Mouse (Mus musculus) midbrain, embryonic 12.5 days (tissue): ENCODE measurements at regions not wholly inside any gene's neighbourhood (a gene's known extent, or its start where the extent isn't known, plus 50 kb on each side); places are given as distances from the start of the nearest gene placed in this dataset.
A peak's percentile ranks its signal among the peaks of the same experiment; 100 is the strongest.

Source experiments
- ATAC-seq: fragments of 200-750 bp; cut with Nextera tagmentation; 2 replicates; pipeline ENCODE4 v1.8.0; 2017; ENCODE audit warnings: low read depth, moderate TSS enrichment, moderate library complexity; ENCODE audit not compliant: low FRiP score
- H3K27ac ChIP-seq: fragments of 300-500 bp; sonication (generic); replicated peaks from 2 replicates; pipeline ENCODE4 v1.5.1; 2016; ENCODE audit warnings: mild to moderate bottlenecking
- H3K27me3 ChIP-seq: fragments of 300-500 bp; sonication (generic); 2 replicates; pipeline ENCODE4 v1.6.1; 2016; ENCODE audit warnings: mild to moderate bottlenecking
- H3K36me3 ChIP-seq: fragments of 300-500 bp; sonication (generic); 2 replicates; pipeline ENCODE4 v1.6.1; 2016
- H3K4me1 ChIP-seq: fragments of 300-500 bp; sonication (generic); 2 replicates; pipeline ENCODE4 v1.6.1; 2016
- H3K4me2 ChIP-seq: fragments of 300-500 bp; sonication (generic); replicated peaks from 2 replicates; pipeline ENCODE4 v1.6.1; 2016; ENCODE audit warnings: mild to moderate bottlenecking, moderate library complexity
- H3K4me3 ChIP-seq: fragments of 300-500 bp; sonication (generic); 2 replicates; pipeline ENCODE4 v1.5.1; 2016; ENCODE audit warnings: mild to moderate bottlenecking
- H3K9ac ChIP-seq: fragments of 300-500 bp; sonication (generic); replicated peaks from 2 replicates; pipeline ENCODE4 v1.6.1; 2016; ENCODE audit warnings: mild to moderate bottlenecking, moderate library complexity
- H3K9me3 ChIP-seq: fragments of 300-500 bp; sonication (generic); 2 replicates; pipeline ENCODE4 v1.6.1; 2016; ENCODE audit warnings: mild to moderate bottlenecking
- WGBS: fragments of 180-500 bp; shearing (Covaris S2); methylation state at CpG from one replicate; pipeline ENCODE4 v1.1.7; 2016; 5-methylcytosine and 5-hydroxymethylcytosine counted together

GRCm38 (mm10) chr13:79182630-79183412, 983.3 kb upstream of the Nr2f1 start:
- Histone ChIP-seq H3K27me3 (no peaks in the 10 kb centered on the region), H3K9me3 (no peaks in the 10 kb centered on the region), H3K4me1 (no peaks in the 10 kb centered on the region), H3K27ac (no peak overlapping the region), H3K36me3 (no peaks in the 10 kb centered on the region), H3K4me2 (no peak overlapping the region), H3K4me3 (no peak overlapping the region), H3K9ac (no peak overlapping the region)
- ATAC-seq: no peak
- WGBS: 78% methylated on average over 6 of the region's 6 CpGs

GRCm38 (mm10) chr13:79158757-79159156, 959.2 kb upstream of the Nr2f1 start:
- Histone ChIP-seq H3K9me3 (no peaks in the 10 kb centered on the region), H3K27me3 (no peaks in the 10 kb centered on the region), H3K4me1 (no peaks in the 10 kb centered on the region), H3K9ac (no peak overlapping the region), H3K4me3 (no peak overlapping the region), H3K27ac (no peak overlapping the region), H3K36me3 (no peaks in the 10 kb centered on the region), H3K4me2 (no peak overlapping the region)
- WGBS: 76% methylated on average over 3 of the region's 3 CpGs
- ATAC-seq: no peak

GRCm38 (mm10) chr13:79142903-79143302, 943.3 kb upstream of the Nr2f1 start:
- Histone ChIP-seq H3K36me3 (no peaks in the 10 kb centered on the region), H3K4me2 (no peak overlapping the region), H3K27me3 (no peaks in the 10 kb centered on the region), H3K4me1 (no peaks in the 10 kb centered on the region), H3K27ac (no peak overlapping the region), H3K4me3 (no peak overlapping the region), H3K9ac (no peak overlapping the region), H3K9me3 (no peaks in the 10 kb centered on the region)
- 74% methylated on average over 1 of the region's 1 CpGs for WGBS
- ATAC-seq: no peak

- H3K27ac ChIP-seq: no peak overlapping the region
- H3K27me3 ChIP-seq: no peaks in the 10 kb centered on the region
- no peak overlapping the region for H3K4me3 ChIP-seq
- H3K4me1 ChIP-seq: no peaks in the 10 kb centered on the region
- no peak overlapping the region for H3K9ac ChIP-seq
- no peaks in the 10 kb centered on the region for H3K9me3 ChIP-seq
- WGBS: 60% methylated on average over 5 of the region's 5 CpGs
- H3K36me3 ChIP-seq: no peaks in the 10 kb centered on the region
- H3K4me2 ChIP-seq: no peak overlapping the region
- no peak for ATAC-seq
Observed at GRCm38 (mm10) chr13:79141362-79141966, 941.9 kb upstream of the Nr2f1 start.

- Histone ChIP-seq H3K4me3 (no peak overlapping the region), H3K4me2 (no peak overlapping the region), H3K9ac (no peak overlapping the region), H3K36me3 (no peaks in the 10 kb centered on the region), H3K9me3 (no peaks in the 10 kb centered on the region), H3K27ac (no peak overlapping the region), H3K27me3 (no peaks in the 10 kb centered on the region), H3K4me1 (peaks cover 6% of the 10 kb centered on the region; the same call in 1 of the 2 replicates)
- ATAC-seq: no peak
- WGBS: 77% methylated on average over 2 of the region's 2 CpGs
Observed at GRCm38 (mm10) chr13:79138747-79139146, 939.2 kb upstream of the Nr2f1 start.

GRCm38 (mm10) chr13:79136726-79137125, 937.2 kb upstream of the Nr2f1 start:
- H3K27me3 ChIP-seq: no peaks in the 10 kb centered on the region
- H3K4me3 ChIP-seq: no peak overlapping the region
- H3K4me2 ChIP-seq: no peak overlapping the region
- no peaks in the 10 kb centered on the region for H3K36me3 ChIP-seq
- WGBS: 19% methylated on average over 1 of the region's 1 CpGs
- no peak overlapping the region for H3K27ac ChIP-seq
- no peak overlapping the region for H3K9ac ChIP-seq
- 0 out of 2 replicates have a peak, but pooled peaks have one; percentile 44 for ATAC-seq
- H3K9me3 ChIP-seq: no peaks in the 10 kb centered on the region
- peaks cover 7% of the 10 kb centered on the region; the same call in 1 of the 2 replicates for H3K4me1 ChIP-seq
